Mouse (Mus musculus) cerebellum, adult 11-12 months (tissue): Measurements from ENCODE around the gene Tmem200b.
A peak's percentile ranks its signal among the peaks of the same experiment; 100 is the strongest.

Experiments used
- DNase-seq: peaks from one replicate; pipeline ENCODE4 v3.0.0; 2022

Tmem200b gene

GRCm38 (mm10) chr4:131911521-131911920 is 10.1 kb upstream of the Tmem200b start:
- DNase-seq, result no peak

- DNase-seq, result no peak
Measured at GRCm38 (mm10) chr4:131913526-131913925, 8.0 kb upstream of the Tmem200b start.

GRCm38 (mm10) chr4:131914046-131914643 is 7.4 kb upstream of the Tmem200b start:
- DNase-seq, result no peak

- DNase-seq, result no peak
Measured at GRCm38 (mm10) chr4:131914891-131915469, 6.6 kb upstream of the Tmem200b start.

GRCm38 (mm10) chr4:131915821-131916328 is 5.7 kb upstream of the Tmem200b start:
- no peak for DNase-seq

- DNase-seq, result peak; percentile 58
Measured at GRCm38 (mm10) chr4:131916425-131916824, 5.1 kb upstream of the Tmem200b start.

- DNase-seq, result no peak
Measured at GRCm38 (mm10) chr4:131917010-131917555, 4.5 kb upstream of the Tmem200b start.

- no peak for DNase-seq
Measured at GRCm38 (mm10) chr4:131918026-131918533, 3.5 kb upstream of the Tmem200b start.

GRCm38 (mm10) chr4:131918711-131919500 is 2.7 kb upstream of the Tmem200b start:
- no peak for DNase-seq

GRCm38 (mm10) chr4:131919506-131920140 is 1.9 kb upstream of the Tmem200b start:
- no peak for DNase-seq

GRCm38 (mm10) chr4:131920141-131920594 is 1.4 kb upstream of the Tmem200b start:
- DNase-seq, result no peak

GRCm38 (mm10) chr4:131920595-131921351 is 798 bp upstream of the Tmem200b start:
- no peak for DNase-seq

GRCm38 (mm10) chr4:131922404-131922803 is 833 bp downstream of the Tmem200b start:
- DNase-seq, result no peak

- DNase-seq, result no peak
Measured at GRCm38 (mm10) chr4:131924096-131924810, 2.7 kb downstream of the Tmem200b start.

- DNase-seq, result no peak
Measured at GRCm38 (mm10) chr4:131929146-131929545, 7.6 kb downstream of the Tmem200b start.

- DNase-seq, result no peak
Measured at GRCm38 (mm10) chr4:131939459-131939858, 17.9 kb downstream of the Tmem200b start.

- no peak for DNase-seq
Measured at GRCm38 (mm10) chr4:131940846-131941245, 19.3 kb downstream of the Tmem200b start.

- no peak for DNase-seq
Measured at GRCm38 (mm10) chr4:131947848-131948247, 26.3 kb downstream of the Tmem200b start.

- no peak for DNase-seq
Measured at GRCm38 (mm10) chr4:131949903-131950302, 28.3 kb downstream of the Tmem200b start.

- no peak for DNase-seq
Measured at GRCm38 (mm10) chr4:131950657-131951056, 29.1 kb downstream of the Tmem200b start.

- DNase-seq, result no peak
Measured at GRCm38 (mm10) chr4:131957161-131957560, 35.6 kb downstream of the Tmem200b start.
